Mouse (Mus musculus) CH12.LX (cell line): ENCODE data around the gene Gm20388. TPM values are rescaled to one million over a fixed set of nuclear protein-coding genes. Genes with fewer than 3 reads are reported as not detected.

Experiments used
- DNase-seq: peaks from one replicate; pipeline ENCODE4 v3.0.0-alpha.2; 2013; ENCODE audit errors: extremely low read depth
- H3K27ac ChIP-seq: 2 replicates; pipeline ENCODE4 v1.5.1; 2012; ENCODE audit warnings: low read depth, mild to moderate bottlenecking, control low read depth, moderate library complexity; ENCODE audit not compliant: insufficient read depth
- H3K27me3 ChIP-seq: replicated peaks from 2 replicates; pipeline ENCODE3; 2012; ENCODE audit warnings: inconsistent platforms
- H3K36me3 ChIP-seq, 2 experiments: replicated peaks in 1 of 2; 2 replicates each; pipeline versions ENCODE3 to v1.6.1; 2012; ENCODE audit warnings: inconsistent platforms in 1 of 2, low read length in 1 of 2, mild to moderate bottlenecking in 1 of 2, mixed read lengths in 1 of 2, moderate library complexity in 1 of 2; ENCODE audit not compliant: control insufficient read depth in 1 of 2, insufficient read depth in 1 of 2
- H3K4me1 ChIP-seq, 2 experiments: 2 replicates each; pipeline ENCODE4 v1.6.1; 2012; ENCODE audit warnings: inconsistent platforms in 1 of 2, moderate library complexity in 1 of 2; ENCODE audit not compliant: insufficient read depth in 2 of 2, control insufficient read depth in 1 of 2
- H3K4me2 ChIP-seq: 2 replicates; pipeline ENCODE4 v1.6.1; 2012; ENCODE audit warnings: low read depth, mild to moderate bottlenecking, control low read depth; ENCODE audit not compliant: poor library complexity, insufficient read depth, severe bottlenecking
- H3K4me3 ChIP-seq, 3 experiments: fragments of 150-350 bp in 1 of 3; sonication (generic) in 1 of 3; replicated peaks in 1 of 3; 2 replicates each; pipeline versions ENCODE3 to v1.5.1; 2011 to 2012; ENCODE audit warnings: low read depth in 2 of 3, low read length in 2 of 3, mild to moderate bottlenecking in 2 of 3, moderate library complexity in 2 of 3, control low read depth in 1 of 3, improper control_type of control experiment in 1 of 3, inconsistent platforms in 1 of 3, mixed read lengths in 1 of 3; ENCODE audit not compliant: poor library complexity in 1 of 3
- H3K79me2 ChIP-seq: replicated peaks from 2 replicates; pipeline ENCODE4 v1.6.1; 2012; ENCODE audit warnings: mild to moderate bottlenecking, moderate library complexity; ENCODE audit not compliant: control insufficient read depth, poor library complexity, insufficient read depth, severe bottlenecking; ENCODE audit errors: extremely low read depth
- H3K9ac ChIP-seq: 2 replicates; pipeline ENCODE4 v1.6.1; 2012; ENCODE audit warnings: low read depth, mild to moderate bottlenecking, control low read depth, moderate library complexity; ENCODE audit not compliant: insufficient read depth
- H3K9me3 ChIP-seq: replicated peaks from 2 replicates; pipeline ENCODE3; 2012; ENCODE audit warnings: low read length, inconsistent platforms, mixed read lengths
- BHLHE40 ChIP-seq: IDR thresholded peaks from 2 replicates; pipeline ENCODE4 v1.6.1; 2011; ENCODE audit warnings: mild to moderate bottlenecking, low read depth, low read length, improper control_type of control experiment
- E2F4 ChIP-seq: IDR thresholded peaks from 2 replicates; pipeline ENCODE4 v1.6.1; 2011; ENCODE audit warnings: low read depth, low read length, improper control_type of control experiment; ENCODE audit not compliant: insufficient replicate concordance
- HCFC1 ChIP-seq: IDR thresholded peaks from 2 replicates; pipeline ENCODE4 v1.6.1; 2012; ENCODE audit warnings: low read depth, mild to moderate bottlenecking, inconsistent platforms, low read length, improper control_type of control experiment
- IRF4 ChIP-seq: IDR thresholded peaks from 2 replicates; pipeline ENCODE4 v1.6.1; 2014; ENCODE audit warnings: low read depth, mild to moderate bottlenecking, inconsistent platforms, low read length, improper control_type of control experiment
- JUN ChIP-seq: IDR thresholded peaks from 2 replicates; pipeline ENCODE4 v1.6.1; 2011; ENCODE audit warnings: low read depth, mild to moderate bottlenecking, low read length, improper control_type of control experiment, moderate library complexity; ENCODE audit not compliant: insufficient read depth
- JUND ChIP-seq: conservative IDR thresholded peaks from 2 replicates; pipeline ENCODE4 v1.6.1; 2011; ENCODE audit warnings: low read depth, low read length, improper control_type of control experiment
- MAX ChIP-seq: IDR thresholded peaks from 2 replicates; pipeline ENCODE4 v1.6.1; 2011; ENCODE audit warnings: low read length, improper control_type of control experiment
- MEF2A ChIP-seq: IDR thresholded peaks from 2 replicates; pipeline ENCODE4 v1.6.1; 2014; ENCODE audit warnings: low read depth, mild to moderate bottlenecking, inconsistent platforms, low read length, improper control_type of control experiment, borderline replicate concordance
- MXI1 ChIP-seq: IDR thresholded peaks from 2 replicates; pipeline ENCODE4 v1.6.1; 2011; ENCODE audit warnings: mild to moderate bottlenecking, low read depth, low read length, improper control_type of control experiment
- MYC ChIP-seq: IDR thresholded peaks from 2 replicates; pipeline ENCODE4 v1.6.1; 2011; ENCODE audit warnings: low read depth, mild to moderate bottlenecking, improper control_type of control experiment, low read length
- NELFE ChIP-seq: IDR thresholded peaks from 2 replicates; pipeline ENCODE4 v1.6.1; 2011; ENCODE audit warnings: low read depth, low read length, improper control_type of control experiment
- POLR2A ChIP-seq: IDR thresholded peaks from 2 replicates; pipeline ENCODE4 v1.6.1; 2011; ENCODE audit warnings: low read depth, mild to moderate bottlenecking, improper control_type of control experiment, low read length
- RAD21 ChIP-seq: IDR thresholded peaks from 2 replicates; pipeline ENCODE4 v1.6.1; 2011; ENCODE audit warnings: low read depth, mild to moderate bottlenecking, low read length, improper control_type of control experiment, moderate library complexity
- RCOR1 ChIP-seq: conservative IDR thresholded peaks from 2 replicates; pipeline ENCODE4 v1.6.1; 2012; ENCODE audit warnings: low read depth, mild to moderate bottlenecking, inconsistent platforms, low read length, improper control_type of control experiment
- SIN3A ChIP-seq: IDR thresholded peaks from 2 replicates; pipeline ENCODE4 v1.6.1; 2012; ENCODE audit warnings: low read length, improper control_type of control experiment, inconsistent platforms
- SMC3 ChIP-seq: IDR thresholded peaks from 2 replicates; pipeline ENCODE4 v1.6.1; 2011; ENCODE audit warnings: low read depth, low read length, improper control_type of control experiment
- UBTF ChIP-seq: IDR thresholded peaks from 2 replicates; pipeline ENCODE4 v1.6.1; 2012; ENCODE audit warnings: low read depth, mild to moderate bottlenecking, inconsistent platforms, low read length, improper control_type of control experiment, moderate library complexity
- dilution Hi-C: fragments of 300-500 bp; cut with MboI; formaldehyde crosslinking; loops from 2 replicates; pipeline ENCODE4 v1.14.3; 2020; ENCODE audit warnings: low sequenced_read_pairs; ENCODE audit not compliant: extremely low pct_unique_long_range_greater_than_20kb, extremely low pct_ligation_motif_present
- in situ Hi-C: fragments of 300-500 bp; cut with MboI; formaldehyde crosslinking; loops from 3 replicates; pipeline ENCODE4 v1.14.3; 2019; ENCODE audit warnings: low sequenced_read_pairs, low pct_ligation_motif_present, low pct_unique_long_range_greater_than_20kb, mixed read lengths
- polyA plus RNA-seq: library from polyadenylated mRNA; unstranded; fragments of >175 nt; gene quantifications from 2 replicates; pipeline ENCODE4 v1.2.1, GENCODE M21; 2012; ENCODE audit warnings: low read depth; ENCODE audit not compliant: insufficient read length
- total RNA-seq, 2 experiments: library from RNA; depleted of rRNA; stranded (reverse); fragments of 300-350 nt in 1 of 2; fragments of >200 nt in 1 of 2; gene quantifications; 2 replicates each; pipeline ENCODE4 v1.2.3; 2012 to 2014

Gm20388 gene
- total and polyA plus RNA-seq, 3 experiments, result 14.8 to 26.3 (median 22.2) TPM

DNA sequence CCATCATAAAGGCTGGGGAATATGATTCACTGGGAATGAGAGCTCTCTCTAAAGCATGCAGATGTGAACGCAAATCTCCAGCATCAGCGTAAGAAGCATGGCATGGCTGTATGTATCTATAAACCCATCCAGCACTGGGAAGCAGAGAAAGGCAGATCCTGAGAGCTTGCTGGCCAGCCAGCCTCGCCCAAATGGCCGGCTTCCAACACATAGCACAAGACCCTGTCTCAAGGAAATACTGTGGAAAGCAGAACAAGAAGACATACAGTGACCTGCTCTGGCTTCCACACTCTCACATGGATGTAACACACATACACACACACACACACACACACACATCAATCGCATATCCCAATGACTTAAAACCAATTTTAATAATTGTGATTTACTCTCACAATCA is 4252.6 kb downstream of the Gm20388 start:
- Histone ChIP-seq H3K9ac (no peak overlapping the region), H3K36me3 (no peaks in the 10 kb centered on the region), H3K79me2 (no peaks in the 10 kb centered on the region), H3K4me1 (peaks cover 5 to 6% of the 10 kb centered on the region in 2 experiments; a peak in 2 of 4 replicates), H3K27me3 (no peaks in the 10 kb centered on the region), H3K9me3 (no peaks in the 10 kb centered on the region), H3K27ac (no peak overlapping the region), H3K4me3 (no peak overlapping the region), H3K4me2 (no peak overlapping the region)
- TF ChIP-seq E2F4 (no peak), SIN3A (no peak), JUND (no peak), RCOR1 (no peak), MAX (no peak), HCFC1 (no peak), NELFE (no peak), IRF4 (no peak), SMC3 (no peak), UBTF (no peak), JUN (no peak), MEF2A (no peak), BHLHE40 (no peak), POLR2A (no peak), MYC (no peak)
- dilution Hi-C loops (no loop called here), in situ Hi-C loops (no loop called here)
- no peak for DNase-seq

DNA sequence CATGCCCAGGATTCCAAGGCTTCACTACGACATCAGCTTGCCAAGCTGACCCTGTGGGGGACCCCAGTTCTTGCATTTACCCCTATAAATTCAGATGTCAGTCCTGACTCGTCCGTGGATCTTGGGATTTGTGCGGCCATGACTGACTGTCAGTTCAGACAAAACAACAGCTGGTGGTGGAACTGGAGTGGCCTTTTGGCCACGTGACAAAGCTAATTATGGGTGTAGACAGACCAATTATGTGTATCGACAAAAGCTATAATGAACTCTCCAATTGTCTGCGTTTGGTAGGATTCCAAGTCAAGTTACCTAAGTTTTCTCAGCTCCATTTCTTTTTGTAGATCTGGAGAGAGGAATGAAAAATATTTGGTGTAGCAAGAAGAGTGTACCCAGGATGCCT is 4259.1 kb downstream of the Gm20388 start:
- in situ Hi-C loops, result no loop called here
- DNase-seq, result no peak

More for the DNA sequence above, 4259.1 kb downstream of the Gm20388 start:
- Histone ChIP-seq H3K4me3 (no peak overlapping the region), H3K4me1 (peaks cover 18 to 48% of the 10 kb centered on the region in 2 experiments), H3K36me3 (no peaks in the 10 kb centered on the region), H3K4me2 (no peak overlapping the region), H3K27ac (no peak overlapping the region), H3K79me2 (no peaks in the 10 kb centered on the region), H3K9ac (no peak overlapping the region), H3K9me3 (no peaks in the 10 kb centered on the region), H3K27me3 (no peaks in the 10 kb centered on the region)
- TF ChIP-seq HCFC1 (no peak), MXI1 (no peak), RAD21 (no peak), IRF4 (no peak)
- dilution Hi-C loops, result no loop called here
